Mouse (Mus musculus) limb, embryonic 14.5 days (tissue): Measurements from ENCODE around the gene Nr2f2. TPM values are rescaled to one million over a fixed set of nuclear protein-coding genes. Genes with fewer than 3 reads are reported as not detected.
A peak's percentile ranks its signal among the peaks of the same experiment; 100 is the strongest.

Experiments
- ATAC-seq: fragments of 200-750 bp; cut with Nextera tagmentation; 2 replicates; pipeline ENCODE4 v1.8.0; 2017; ENCODE audit warnings: low read depth, moderate number of reproducible peaks, moderate TSS enrichment; ENCODE audit not compliant: low FRiP score
- DNase-seq: peaks from one replicate; pipeline ENCODE4 v3.0.0-alpha.2; 2015; ENCODE audit warnings: low spot score
- H3K27ac ChIP-seq: fragments of 300-500 bp; sonication (generic); replicated peaks from 2 replicates; pipeline ENCODE4 v1.5.1; 2014; ENCODE audit warnings: low read depth, mild to moderate bottlenecking, low read length, moderate library complexity, mixed read lengths
- H3K27me3 ChIP-seq: fragments of 300-500 bp; sonication (generic); 2 replicates; pipeline ENCODE4 v1.6.1; 2014; ENCODE audit warnings: low read length, mixed read lengths; ENCODE audit not compliant: control insufficient read depth, insufficient read depth
- H3K36me3 ChIP-seq: fragments of 300-500 bp; sonication (generic); 2 replicates; pipeline ENCODE4 v1.6.1; 2014; ENCODE audit warnings: mild to moderate bottlenecking, low read length, moderate library complexity, mixed read lengths; ENCODE audit not compliant: control insufficient read depth, insufficient read depth
- H3K4me1 ChIP-seq: fragments of 300-500 bp; sonication (generic); 2 replicates; pipeline ENCODE4 v1.6.1; 2014; ENCODE audit warnings: antibody characterized with exemption, low read length, mixed read lengths; ENCODE audit not compliant: control insufficient read depth, insufficient read depth
- H3K4me2 ChIP-seq: fragments of 300-500 bp; sonication (generic); replicated peaks from 2 replicates; pipeline ENCODE4 v1.6.1; 2014; ENCODE audit warnings: low read depth, mild to moderate bottlenecking, low read length, moderate library complexity; ENCODE audit not compliant: severe bottlenecking
- H3K4me3 ChIP-seq: fragments of 300-500 bp; sonication (generic); replicated peaks from 2 replicates; pipeline ENCODE4 v1.5.1; 2014; ENCODE audit warnings: low read length
- H3K9ac ChIP-seq: fragments of 300-500 bp; sonication (generic); 2 replicates; pipeline ENCODE4 v1.6.1; 2014; ENCODE audit warnings: mild to moderate bottlenecking, low read depth, low read length, moderate library complexity; ENCODE audit not compliant: severe bottlenecking
- H3K9me3 ChIP-seq: fragments of 300-500 bp; sonication (generic); 2 replicates; pipeline ENCODE4 v1.6.1; 2016; ENCODE audit warnings: low read length; ENCODE audit not compliant: control insufficient read depth
- POLR2A ChIP-seq: fragments of 200-500 bp; IDR thresholded peaks from 2 replicates; pipeline ENCODE4 v1.8.0; 2012; ENCODE audit warnings: inconsistent platforms, mild to moderate bottlenecking, moderate library complexity, borderline replicate concordance; ENCODE audit not compliant: insufficient read depth, insufficient read length; ENCODE audit errors: extremely low read depth
- WGBS: fragments of 180-500 bp; shearing (Covaris S2); extraction: QIAGEN DNeasy Blood & Tissue Kit; methylation state at CpG from one replicate; pipeline ENCODE4 v1.1.7; 2014; 5-methylcytosine and 5-hydroxymethylcytosine counted together
- polyA plus RNA-seq, 2 experiments: library from polyadenylated mRNA; depleted of rRNA in 1 of 2; stranded (reverse) in 1 of 2; unstranded in 1 of 2; fragments of >200 nt; fragmentation: Nextera tagmentation in 1 of 2; extraction: Ambion mirVana in 1 of 2; gene quantifications; 2 replicates each; pipeline versions ENCODE4 v1.2.1 to v1.2.3; 2012 to 2014

The Nr2f2 gene
- polyA plus RNA-seq, 2 experiments = 54.7 to 80.2 TPM

DNA sequence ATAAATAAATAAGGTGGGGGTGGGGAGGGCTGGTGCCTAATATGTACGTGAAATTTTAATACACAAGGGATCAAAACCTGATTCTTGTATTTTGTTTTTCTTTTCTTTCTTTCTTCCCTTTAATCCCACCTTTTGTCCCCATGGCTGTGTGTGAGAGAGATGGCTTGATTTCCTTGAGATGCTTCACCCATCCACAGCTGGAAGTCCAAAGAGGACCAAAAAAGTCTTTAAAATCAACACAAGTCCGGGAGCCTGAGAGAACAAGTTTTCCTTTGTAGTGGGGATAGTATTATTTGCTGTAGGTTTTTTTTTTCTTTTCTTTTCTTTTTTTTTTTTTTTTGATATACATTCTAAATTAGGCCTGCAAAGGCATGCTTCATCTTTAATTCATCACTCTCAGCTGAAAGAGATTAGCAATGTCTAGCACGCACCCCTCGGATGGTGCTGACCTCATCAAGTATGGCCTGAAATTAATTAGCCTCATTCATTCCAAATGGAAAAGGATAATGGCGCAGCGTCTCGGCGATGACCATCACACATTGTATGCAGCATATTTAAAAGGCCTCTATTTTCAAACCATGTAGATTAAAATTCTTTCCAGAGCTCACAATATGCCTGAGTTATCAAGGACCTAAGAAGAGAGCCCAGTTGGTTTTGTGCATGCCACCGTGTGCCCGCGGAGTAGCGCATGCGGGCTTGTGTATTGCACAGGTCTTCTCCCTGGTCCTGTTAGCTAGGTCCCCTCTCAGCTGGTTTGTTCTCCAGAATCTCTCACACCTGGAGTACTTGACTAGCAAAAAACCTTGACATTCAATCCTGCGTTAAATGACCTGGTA is 15.1 kb upstream of the Nr2f2 start:
- Histone ChIP-seq H3K4me3 (no peak overlapping the region), H3K4me1 (no peaks in the 10 kb centered on the region), H3K27ac (no peak overlapping the region), H3K4me2 (no peak overlapping the region), H3K36me3 (no peaks in the 10 kb centered on the region), H3K9ac (no peak overlapping the region), H3K27me3 (no peaks in the 10 kb centered on the region), H3K9me3 (no peaks in the 10 kb centered on the region)
- DNase-seq = no peak
- TF ChIP-seq POLR2A = no peak
- WGBS = 87% methylated on average over 14 of the region's 14 CpGs
- ATAC-seq = no peak

- 70% methylated on average over 3 of the region's 3 CpGs for WGBS
- no peaks in the 10 kb centered on the region for H3K36me3 ChIP-seq
- DNase-seq = no peak
- no peaks in the 10 kb centered on the region for H3K4me1 ChIP-seq
- no peak for ATAC-seq
- H3K4me3 ChIP-seq = no peak overlapping the region
- TF ChIP-seq POLR2A = no peak
- H3K27ac ChIP-seq = no peak overlapping the region
- no peaks in the 10 kb centered on the region for H3K27me3 ChIP-seq
- no peak overlapping the region for H3K9ac ChIP-seq
- H3K4me2 ChIP-seq = no peak overlapping the region
- H3K9me3 ChIP-seq = no peaks in the 10 kb centered on the region
Measured at GRCm38 (mm10) chr7:70380943-70381342, 14.4 kb upstream of the Nr2f2 start.

DNA sequence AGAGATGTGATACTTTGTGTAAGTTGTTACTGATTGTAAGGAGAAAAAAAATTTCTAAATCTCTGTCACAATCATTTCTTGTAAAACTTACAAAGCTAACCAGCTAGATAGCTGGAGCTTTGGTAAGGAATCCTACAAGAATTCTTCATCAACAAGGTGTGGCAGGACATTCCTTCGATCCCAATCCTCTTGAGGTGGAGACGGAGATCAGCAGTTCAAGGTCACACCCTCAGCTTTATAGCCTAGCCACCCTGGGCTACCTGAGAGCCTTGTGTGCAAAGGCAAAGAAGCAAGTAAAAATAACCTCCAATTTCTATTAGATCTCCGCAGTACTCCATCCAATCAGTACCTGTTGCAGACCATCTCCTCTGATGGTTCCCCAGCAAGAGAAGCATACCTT is 13.7 kb upstream of the Nr2f2 start:
- TF ChIP-seq POLR2A = no peak
- Histone ChIP-seq H3K4me1 (no peaks in the 10 kb centered on the region), H3K36me3 (no peaks in the 10 kb centered on the region), H3K4me3 (no peak overlapping the region), H3K27me3 (no peaks in the 10 kb centered on the region), H3K27ac (no peak overlapping the region), H3K9ac (no peak overlapping the region), H3K9me3 (no peaks in the 10 kb centered on the region), H3K4me2 (no peak overlapping the region)
- WGBS = 82% methylated on average over 3 of the region's 3 CpGs
- ATAC-seq (no peak), DNase-seq (no peak)

GRCm38 (mm10) chr7:70370552-70371262 is 4.2 kb upstream of the Nr2f2 start:
- TF ChIP-seq POLR2A = no peak
- Histone ChIP-seq H3K36me3 (no peaks in the 10 kb centered on the region), H3K4me2 (peak overlapping the region; percentile 78), H3K9ac (no peak overlapping the region), H3K4me3 (peak overlapping the region; percentile 39), H3K9me3 (no peaks in the 10 kb centered on the region), H3K27ac (no peak overlapping the region), H3K4me1 (peaks cover 20% of the 10 kb centered on the region), H3K27me3 (peaks cover 64% of the 10 kb centered on the region)
- DNase-seq = no peak
- WGBS = 3% methylated on average over 18 of the region's 18 CpGs
- ATAC-seq = no peak

GRCm38 (mm10) chr7:70369731-70370551 is 3.4 kb upstream of the Nr2f2 start:
- Histone ChIP-seq H3K36me3 (no peaks in the 10 kb centered on the region), H3K4me3 (peak overlapping the region; percentile 39), H3K27ac (no peak overlapping the region), H3K4me1 (peaks cover 20% of the 10 kb centered on the region), H3K27me3 (peaks cover 64% of the 10 kb centered on the region), H3K4me2 (peak overlapping the region; percentile 78), H3K9ac (peak overlapping the region; percentile 47), H3K9me3 (no peaks in the 10 kb centered on the region)
- 1% methylated on average over 47 of the region's 47 CpGs for WGBS
- no peak for TF ChIP-seq POLR2A
- ATAC-seq = no peak
- no peak for DNase-seq
